Mouse (Mus musculus): Measurements from ENCODE around the gene Bhlha15.

Bhlha15 gene

DNA sequence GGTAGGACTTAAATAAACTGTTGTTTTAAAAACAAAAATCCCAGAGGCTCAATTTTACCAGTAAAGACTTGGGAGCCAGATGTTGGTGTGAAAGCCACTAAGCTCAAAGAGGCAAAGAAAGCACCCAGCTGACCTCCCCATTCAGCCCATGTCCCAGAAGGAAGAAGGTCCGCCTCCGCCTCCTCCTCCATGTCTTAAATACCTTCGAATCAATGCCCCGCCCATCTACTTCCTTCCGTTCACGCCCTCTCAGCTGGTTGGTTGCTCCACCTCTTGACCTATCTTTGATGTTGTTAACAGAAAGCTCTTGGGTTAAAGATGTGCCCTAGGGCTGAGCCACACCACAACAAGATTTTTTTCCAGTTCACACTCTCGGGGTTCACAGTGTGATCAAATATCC, 40.1 kb downstream of the Bhlha15 start:
- in situ Hi-C loops (cut with MboI, MseI) = no loop called here

GRCm38 (mm10) chr5:144231410-144231809, 41.3 kb downstream of the Bhlha15 start:
- in situ Hi-C loops (cut with MboI, MseI) = no loop called here

DNA sequence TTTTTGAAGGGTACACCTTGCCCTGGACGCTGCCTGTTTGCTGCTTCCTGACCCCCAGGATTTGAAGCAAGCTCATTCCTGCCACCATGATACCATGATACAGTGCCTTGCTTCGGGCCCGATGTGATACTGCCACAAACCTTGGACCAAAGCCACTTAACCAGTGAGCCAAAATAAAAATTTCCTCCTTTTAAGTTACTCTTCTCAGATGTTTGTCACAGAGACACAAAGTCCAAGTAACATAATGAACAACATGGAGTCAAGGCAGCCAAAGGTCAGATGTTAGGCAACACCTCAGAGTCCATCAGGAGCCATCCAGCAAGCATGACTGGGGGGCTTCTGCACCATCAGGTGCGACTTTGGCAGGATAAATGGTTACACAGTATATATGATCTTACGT, 42.4 kb downstream of the Bhlha15 start:
- in situ Hi-C loops (cut with MboI, MseI) = no loop called here

DNA sequence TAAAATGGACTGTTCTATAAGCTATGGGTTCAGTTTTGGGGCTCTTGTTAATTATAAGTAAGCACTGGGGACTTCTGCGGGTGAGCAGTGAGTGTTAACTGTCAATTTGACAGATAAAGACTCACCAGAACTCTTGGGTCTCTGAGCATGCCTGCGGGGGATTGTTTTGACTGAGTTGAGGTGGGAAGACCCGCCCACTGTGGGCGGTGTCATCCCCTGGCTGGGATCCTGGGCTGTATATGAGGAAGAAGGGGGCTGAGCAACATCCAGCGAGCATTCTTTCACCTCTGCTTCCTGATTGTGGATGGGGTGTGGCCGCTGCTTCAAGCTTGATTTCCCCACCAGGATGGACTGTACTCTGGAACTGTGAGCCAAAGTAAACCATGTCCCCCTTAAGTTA, 44.1 kb downstream of the Bhlha15 start:
- in situ Hi-C loops (cut with MboI, MseI) = no loop called here

DNA sequence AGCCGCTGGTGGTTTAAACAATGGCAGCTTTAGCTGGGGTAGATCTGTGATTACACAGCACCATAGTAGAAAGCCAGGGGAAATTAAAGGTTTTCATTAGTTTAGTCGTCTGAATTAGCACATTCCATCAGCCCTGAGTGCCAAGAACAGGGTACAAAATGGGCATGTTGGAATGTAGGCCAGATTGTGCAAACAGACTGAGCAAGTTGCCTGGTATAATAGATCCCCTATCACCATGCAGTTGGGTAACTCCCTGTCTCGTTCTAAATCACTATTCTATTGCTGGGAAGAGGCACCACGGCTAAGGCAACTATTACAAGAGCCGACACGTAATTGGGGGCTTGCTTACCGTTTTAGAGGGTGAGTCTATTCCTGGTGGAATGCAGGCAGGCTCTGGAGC, 44.6 kb downstream of the Bhlha15 start:
- in situ Hi-C loops (cut with MboI, MseI) = no loop called here

GRCm38 (mm10) chr5:144238969-144239368, 48.9 kb downstream of the Bhlha15 start:
- in situ Hi-C loops (cut with MboI, MseI) = no loop called here

Measured in regulatory T cell (primary cell).